Mouse (Mus musculus): ENCODE measurements around the gene Dnajc5. TPM values are rescaled to one million over a fixed set of nuclear protein-coding genes. Genes with fewer than 3 reads are reported as not detected.

The Dnajc5 gene
- polyA plus RNA-seq, 1 experiment from 2014 or later = 140 TPM

GRCm38 (mm10) chr2:181577981-181578581 is 57.8 kb downstream of the Dnajc5 start:
- WGBS = 84% methylated on average over 7 of the region's 7 CpGs
- ATAC-seq = no peak
- Histone ChIP-seq H3K4me1 (peaks cover 16% of the 10 kb centered on the region), H3K4me3 (no peak overlapping the region), H3K9me3 (replicated peaks) (no peaks in the 10 kb centered on the region), H3K36me3 (ENCODE audit: poor library complexity, severe bottlenecking) (peaks cover 17% of the 10 kb centered on the region; the same call in 1 of the 2 replicates), H3K27ac (no peak overlapping the region), H3K9ac (no peak overlapping the region), H3K27me3 (no peaks in the 10 kb centered on the region), H3K4me2 (no peak overlapping the region)

- H3K27ac ChIP-seq = no peak overlapping the region
- 73% methylated on average over 5 of the region's 5 CpGs for WGBS
- H3K9me3 ChIP-seq (replicated peaks) = no peaks in the 10 kb centered on the region
- H3K4me3 ChIP-seq = no peak overlapping the region
- H3K27me3 ChIP-seq = no peaks in the 10 kb centered on the region
- H3K4me2 ChIP-seq = no peak overlapping the region
- H3K36me3 ChIP-seq (ENCODE audit: poor library complexity, severe bottlenecking) = peaks cover 16% of the 10 kb centered on the region
- no peak overlapping the region for H3K9ac ChIP-seq
- no peak for ATAC-seq
- H3K4me1 ChIP-seq = peaks cover 16% of the 10 kb centered on the region
Measured at GRCm38 (mm10) chr2:181578790-181579618, 58.7 kb downstream of the Dnajc5 start.

GRCm38 (mm10) chr2:181579681-181580080 is 59.4 kb downstream of the Dnajc5 start:
- peaks cover 16% of the 10 kb centered on the region for H3K36me3 ChIP-seq (ENCODE audit: poor library complexity, severe bottlenecking)
- WGBS = 95% methylated on average over 1 of the region's 1 CpGs
- H3K9me3 ChIP-seq (replicated peaks) = no peaks in the 10 kb centered on the region
- no peak overlapping the region for H3K4me2 ChIP-seq
- H3K4me1 ChIP-seq = peaks cover 16% of the 10 kb centered on the region
- no peak overlapping the region for H3K4me3 ChIP-seq
- H3K27me3 ChIP-seq = no peaks in the 10 kb centered on the region
- H3K9ac ChIP-seq = no peak overlapping the region
- no peak for ATAC-seq
- H3K27ac ChIP-seq = no peak overlapping the region

- H3K9ac ChIP-seq = no peak overlapping the region; the same call in 1 of the 2 replicates
- peaks cover 16% of the 10 kb centered on the region for H3K4me1 ChIP-seq
- peaks cover 19% of the 10 kb centered on the region for H3K36me3 ChIP-seq (ENCODE audit: poor library complexity, severe bottlenecking)
- H3K9me3 ChIP-seq (replicated peaks) = no peaks in the 10 kb centered on the region
- ATAC-seq = no peak
- H3K27me3 ChIP-seq = no peaks in the 10 kb centered on the region
- 82% methylated on average over 5 of the region's 5 CpGs for WGBS
- H3K4me3 ChIP-seq = peak overlapping the region; percentile 71
- H3K4me2 ChIP-seq = peak overlapping the region; percentile 92
- no peak overlapping the region for H3K27ac ChIP-seq
Measured at GRCm38 (mm10) chr2:181580131-181580772, 60.0 kb downstream of the Dnajc5 start.

GRCm38 (mm10) chr2:181581016-181581401 is 60.7 kb downstream of the Dnajc5 start:
- ATAC-seq = peak; percentile 80
- H3K27ac ChIP-seq = peak overlapping the region; percentile 86
- peaks cover 27% of the 10 kb centered on the region for H3K36me3 ChIP-seq (ENCODE audit: poor library complexity, severe bottlenecking)
- no peaks in the 10 kb centered on the region for H3K27me3 ChIP-seq
- peak overlapping the region; percentile 92 for H3K4me2 ChIP-seq
- peaks cover 16% of the 10 kb centered on the region for H3K4me1 ChIP-seq
- peak overlapping the region; percentile 71 for H3K4me3 ChIP-seq
- H3K9ac ChIP-seq = peak overlapping the region; percentile 87
- under 1% methylated on average over 11 of the region's 11 CpGs for WGBS
- no peaks in the 10 kb centered on the region for H3K9me3 ChIP-seq (replicated peaks)

- H3K4me1 ChIP-seq = peaks cover 16% of the 10 kb centered on the region
Measured at GRCm38 (mm10) chr2:181581402-181582120, 61.3 kb downstream of the Dnajc5 start.

GRCm38 (mm10) chr2:181582358-181582757 is 62.1 kb downstream of the Dnajc5 start:
- Histone ChIP-seq H3K4me1 (peaks cover 16% of the 10 kb centered on the region), H3K4me2 (peak overlapping the region; percentile 92), H3K36me3 (ENCODE audit: poor library complexity, severe bottlenecking) (peaks cover 40% of the 10 kb centered on the region), H3K9ac (0 out of 2 replicates have a peak overlapping the region, but pooled peaks have one; percentile 87), H3K27me3 (no peaks in the 10 kb centered on the region), H3K4me3 (peak overlapping the region; percentile 71; the same call in 1 of the 2 replicates), H3K27ac (0 out of 2 replicates have a peak overlapping the region, but pooled peaks have one; percentile 86), H3K9me3 (replicated peaks) (no peaks in the 10 kb centered on the region)
- 83% methylated on average over 2 of the region's 2 CpGs for WGBS
- no peak for ATAC-seq

More at GRCm38 (mm10) chr2:181581402-181582120, 61.3 kb downstream of the Dnajc5 start:
- Histone ChIP-seq H3K4me3 (peak overlapping the region; percentile 71), H3K9me3 (replicated peaks) (no peaks in the 10 kb centered on the region), H3K27me3 (no peaks in the 10 kb centered on the region), H3K9ac (peak overlapping the region; percentile 87), H3K36me3 (ENCODE audit: poor library complexity, severe bottlenecking) (peaks cover 32% of the 10 kb centered on the region), H3K27ac (peak overlapping the region; percentile 86), H3K4me2 (peak overlapping the region; percentile 92)
- peak; percentile 87 for ATAC-seq
- under 1% methylated on average over 49 of the region's 49 CpGs for WGBS

DNA sequence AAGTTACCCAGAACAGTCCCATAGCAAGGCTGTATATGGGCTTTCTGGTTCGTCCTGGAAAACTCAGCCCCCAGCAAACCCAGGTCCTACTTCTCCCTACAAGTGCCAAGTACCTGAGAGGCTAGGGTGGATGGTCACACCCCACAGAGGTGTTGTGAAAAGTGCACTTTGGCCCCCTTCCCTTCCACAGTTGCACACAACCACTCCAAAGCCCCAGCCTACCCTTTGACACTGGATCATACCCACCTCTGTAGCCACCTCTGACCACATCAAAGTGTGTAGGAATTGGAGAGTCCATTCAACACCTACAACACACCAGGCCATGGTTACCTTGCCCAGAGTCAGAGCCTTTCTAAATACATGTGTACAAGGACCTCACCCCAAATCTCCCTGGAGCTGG is 62.7 kb downstream of the Dnajc5 start:
- WGBS = 84% methylated on average over 1 of the region's 1 CpGs
- Histone ChIP-seq H3K36me3 (ENCODE audit: poor library complexity, severe bottlenecking) (peaks cover 46% of the 10 kb centered on the region), H3K4me1 (peaks cover 16% of the 10 kb centered on the region)

DNA sequence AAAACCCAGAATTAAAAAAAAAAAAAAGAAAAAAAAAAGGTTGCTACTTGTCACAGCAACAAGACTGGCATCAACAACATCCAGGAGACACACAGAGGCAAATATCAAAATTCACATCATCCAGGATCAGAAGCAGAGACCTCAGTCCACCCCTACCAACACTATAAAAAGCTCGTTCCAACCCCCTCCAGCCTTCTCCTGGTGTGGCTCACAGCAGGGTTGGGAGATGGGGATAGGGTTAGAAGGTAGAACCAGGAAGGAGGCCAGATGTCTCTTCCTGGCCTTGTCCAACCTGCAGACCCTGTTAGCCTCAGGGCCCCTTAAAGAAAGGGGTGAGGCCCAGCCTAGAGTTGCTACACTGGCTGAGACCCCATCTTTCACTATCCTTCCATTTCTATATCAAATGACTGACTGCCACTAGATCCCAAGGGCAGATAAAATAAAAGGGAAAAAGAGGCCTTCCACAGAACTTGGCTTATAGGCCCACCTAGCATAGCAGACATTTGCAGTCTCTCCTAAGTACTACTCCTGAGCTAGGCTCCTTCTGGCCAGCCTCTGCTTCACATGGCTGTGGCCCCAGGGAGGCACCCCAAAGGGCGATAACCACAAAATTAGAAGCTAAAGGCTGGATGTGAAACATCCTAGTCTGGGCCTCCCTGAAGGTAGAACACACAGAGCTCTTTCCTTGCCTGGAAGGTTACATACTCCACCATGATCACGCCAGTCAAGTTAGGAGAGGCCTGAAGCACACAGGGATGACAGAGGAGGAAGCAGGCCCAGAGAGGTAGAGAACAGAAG is 63.4 kb downstream of the Dnajc5 start:
- H3K36me3 ChIP-seq (ENCODE audit: poor library complexity, severe bottlenecking) = peaks cover 53% of the 10 kb centered on the region
- ATAC-seq = no peak
- H3K4me1 ChIP-seq = peaks cover 16% of the 10 kb centered on the region
- no peak overlapping the region for H3K4me2 ChIP-seq
- no peak overlapping the region for H3K4me3 ChIP-seq
- H3K9me3 ChIP-seq (replicated peaks) = no peaks in the 10 kb centered on the region
- WGBS = 90% methylated on average over 3 of the region's 3 CpGs
- H3K27me3 ChIP-seq = no peaks in the 10 kb centered on the region
- no peak overlapping the region for H3K27ac ChIP-seq
- H3K9ac ChIP-seq = no peak overlapping the region

More for the DNA sequence above, 62.7 kb downstream of the Dnajc5 start:
- Histone ChIP-seq H3K4me2 (no peak overlapping the region), H3K9me3 (replicated peaks) (no peaks in the 10 kb centered on the region), H3K9ac (no peak overlapping the region), H3K27ac (no peak overlapping the region), H3K4me3 (no peak overlapping the region), H3K27me3 (no peaks in the 10 kb centered on the region)
- no peak for ATAC-seq

DNA sequence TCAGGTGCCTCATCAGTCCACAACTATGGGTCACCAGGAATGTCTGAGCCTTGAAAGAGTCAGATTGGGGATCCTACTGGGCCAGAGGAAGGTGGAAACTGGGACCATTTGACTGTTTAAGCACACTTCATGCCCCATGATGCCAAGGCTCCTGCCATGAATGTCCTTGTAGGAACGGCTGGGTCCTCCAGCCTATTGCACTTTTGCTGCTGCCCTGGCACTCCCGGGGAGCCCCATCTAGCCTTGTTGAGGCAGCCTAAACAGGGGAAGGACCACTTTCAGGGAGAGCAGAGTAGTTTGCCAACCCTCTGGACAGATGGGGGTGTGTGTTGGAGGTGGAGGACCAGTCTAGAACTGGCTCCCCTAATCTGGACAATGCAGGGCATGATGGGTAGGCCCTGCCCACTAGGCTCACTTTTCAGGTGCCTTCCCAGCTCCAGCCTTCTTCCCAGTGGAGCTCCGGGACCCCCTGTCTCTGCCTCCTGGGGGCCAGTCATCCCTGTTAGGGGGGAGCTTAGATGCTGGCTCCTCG is 64.2 kb downstream of the Dnajc5 start, which contains the start of gene Uckl1:
TSS of gene Uckl1 (minus strand) at position 482 of the 532 bp plus-strand sequence.
- ATAC-seq = no peak
- WGBS = 84% methylated on average over 4 of the region's 4 CpGs
- Histone ChIP-seq H3K9ac (no peak within 1 kb of the TSS), H3K27ac (no peak within 1 kb of the TSS), H3K4me2 (no peak within 1 kb of the TSS), H3K4me1 (peaks cover 16% of the 10 kb centered on the region), H3K27me3 (no peaks in the 10 kb centered on the region), H3K36me3 (ENCODE audit: poor library complexity, severe bottlenecking) (peaks cover 62% of the 10 kb centered on the region), H3K9me3 (replicated peaks) (no peaks in the 10 kb centered on the region), H3K4me3 (no peak within 1 kb of the TSS)

DNA sequence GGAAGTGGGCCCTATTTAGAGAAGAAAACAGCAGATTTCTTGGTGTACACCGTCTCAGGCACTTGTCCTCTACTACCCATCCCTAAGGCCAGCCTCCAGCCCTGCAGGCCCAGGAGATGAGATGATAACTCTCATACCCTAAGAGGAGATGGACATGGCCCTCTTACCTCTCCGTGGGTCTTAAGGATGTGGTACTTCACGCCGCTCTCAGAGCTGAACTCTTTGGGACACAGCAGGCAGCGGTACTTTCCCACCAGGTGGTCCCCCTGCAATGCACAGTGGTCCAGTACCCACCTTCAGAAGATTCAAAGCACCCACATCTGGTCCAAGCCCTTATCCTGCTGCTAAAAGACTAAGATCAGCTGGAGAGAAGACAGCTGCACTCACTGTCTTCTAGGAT is 65.2 kb downstream of the Dnajc5 start:
- Histone ChIP-seq H3K4me3 (no peak overlapping the region), H3K9ac (no peak overlapping the region), H3K27me3 (no peaks in the 10 kb centered on the region), H3K4me1 (peaks cover 10% of the 10 kb centered on the region), H3K36me3 (ENCODE audit: poor library complexity, severe bottlenecking) (peaks cover 71% of the 10 kb centered on the region), H3K9me3 (replicated peaks) (no peaks in the 10 kb centered on the region), H3K27ac (no peak overlapping the region), H3K4me2 (no peak overlapping the region)
- no peak for ATAC-seq
- 91% methylated on average over 5 of the region's 5 CpGs for WGBS

All from forebrain, embryonic 13.5 days (tissue).